Mouse (Mus musculus) embryo, embryonic 9.5 days (tissue): ENCODE results near the gene Gde1.

Source experiments
- DNase-seq: peaks from one replicate; pipeline ENCODE4 v3.0.0-alpha.2; 2017; ENCODE audit errors: extremely low spot score

Gde1 gene

DNA sequence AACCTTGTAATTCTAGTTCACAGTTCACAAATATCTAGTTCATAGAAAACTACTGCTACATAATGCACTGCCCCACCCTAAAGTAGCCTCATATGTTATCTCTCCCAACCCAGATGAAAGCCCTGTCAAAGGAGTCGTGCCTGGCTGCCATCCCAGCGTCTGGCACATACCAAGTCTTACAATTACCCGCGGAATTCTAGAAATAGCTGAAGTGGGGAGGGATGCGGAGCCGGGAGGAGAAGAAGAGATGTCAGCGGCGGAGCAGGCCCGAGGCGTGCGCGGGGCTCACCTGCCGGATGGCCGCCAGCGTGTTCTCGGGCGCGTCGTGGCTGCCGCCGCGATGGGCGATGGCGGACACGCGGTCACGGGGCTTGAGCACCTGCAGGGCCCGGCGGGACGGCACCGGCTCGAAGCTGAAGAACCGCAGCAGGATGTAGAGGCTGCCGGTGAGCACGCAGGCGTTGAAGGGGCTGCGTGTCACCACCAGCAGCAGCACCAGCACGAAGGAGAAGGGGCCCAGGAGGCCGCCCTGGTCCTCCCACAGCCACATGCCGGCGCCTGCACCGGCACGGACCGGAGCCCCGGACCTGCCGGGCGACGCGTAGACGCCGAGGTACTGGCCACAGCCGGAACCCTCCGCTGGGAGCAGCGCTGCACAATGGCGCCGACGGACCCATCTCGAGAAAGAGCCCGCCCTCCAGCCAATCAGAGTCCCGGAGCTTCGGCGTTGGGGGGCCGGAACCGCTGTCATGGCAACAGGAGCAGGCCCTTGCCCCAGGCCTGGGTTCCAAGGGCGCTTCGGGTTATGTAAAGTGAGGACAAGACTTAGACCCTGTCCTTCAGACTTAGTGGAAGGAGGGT, at the start of gene Gde1:
Gene Gde1 (minus strand): TSS at position 678 of the 861 bp plus-strand sequence.
- peak; percentile 93 for DNase-seq

DNA sequence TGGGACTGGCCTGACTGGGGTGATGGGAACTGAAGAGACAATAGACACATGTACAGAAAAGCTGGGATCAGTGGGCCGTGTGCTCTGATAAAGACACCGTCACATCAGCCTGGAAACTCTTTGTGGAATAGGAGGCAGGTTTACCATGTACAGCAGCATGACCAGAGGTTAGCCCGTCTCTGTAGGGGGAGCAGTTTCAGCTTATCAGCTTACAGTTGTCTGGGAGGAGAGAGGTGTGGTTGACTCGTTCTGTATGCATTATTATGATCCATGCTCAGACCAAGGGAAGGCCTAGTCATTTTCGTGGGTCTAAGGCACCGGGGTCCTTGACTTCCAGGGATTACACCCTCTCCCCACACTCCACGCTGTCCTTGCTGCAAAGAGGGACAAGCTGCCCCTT, 46.0 kb upstream of the Gde1 start:
- no peak for DNase-seq

DNA sequence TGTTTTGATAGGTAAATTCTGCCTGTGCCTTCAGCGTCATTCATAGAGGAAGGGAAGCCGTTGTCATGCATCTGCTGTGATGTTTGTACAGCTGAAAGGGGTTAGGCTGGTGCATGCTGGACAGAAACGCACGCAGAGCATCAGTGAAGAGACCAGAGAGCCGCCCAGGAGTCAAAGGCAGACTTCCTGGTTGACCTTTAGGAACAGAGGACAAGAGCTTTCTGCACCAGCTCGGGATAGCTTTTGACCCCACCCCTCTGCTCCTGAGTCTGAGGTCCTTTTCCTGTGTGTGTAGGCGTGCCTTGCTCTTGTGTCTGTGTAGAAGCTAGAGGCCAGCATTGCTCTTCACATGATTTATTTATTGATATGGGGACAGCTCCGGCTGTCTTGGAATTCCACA, 44.1 kb upstream of the Gde1 start:
- DNase-seq = no peak

DNA sequence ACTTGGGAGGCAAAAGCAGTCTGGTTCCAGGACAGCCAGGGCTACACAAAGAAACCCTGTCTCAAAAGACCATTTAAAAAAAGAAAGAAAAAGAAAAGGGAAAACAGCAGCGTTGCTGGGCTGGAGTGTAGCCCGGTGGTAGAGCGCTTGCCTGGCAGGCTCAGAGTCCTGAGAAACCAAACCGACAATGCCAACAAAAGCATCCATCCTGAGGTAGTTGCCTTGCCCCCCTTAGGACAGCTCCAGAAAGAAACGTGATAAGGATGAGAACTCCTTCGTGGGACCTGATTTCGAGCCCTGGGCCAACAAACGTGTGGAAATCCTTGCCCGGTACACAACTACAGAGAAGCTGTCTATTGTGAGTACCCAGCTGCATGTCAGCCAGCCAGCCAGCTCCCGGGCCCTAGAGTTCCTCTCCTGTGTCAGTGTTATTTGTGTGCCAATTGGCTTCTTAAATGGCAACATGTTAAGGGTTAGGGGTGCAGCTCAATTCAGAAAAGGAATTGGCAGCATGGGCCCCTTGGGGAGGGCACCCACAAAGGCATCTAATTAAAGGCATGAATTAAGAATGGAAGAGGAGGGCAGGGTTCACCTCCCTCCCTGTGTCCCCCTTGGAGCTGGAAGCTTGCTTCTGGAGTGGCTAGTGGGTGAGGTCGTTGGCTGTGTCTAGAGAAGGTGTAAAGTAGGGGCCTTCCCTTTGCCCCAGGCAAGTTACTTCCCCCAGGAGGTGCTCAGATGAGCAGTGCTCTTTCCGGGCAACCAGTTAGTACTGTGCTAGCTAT, 42.5 kb upstream of the Gde1 start:
- no peak for DNase-seq

DNA sequence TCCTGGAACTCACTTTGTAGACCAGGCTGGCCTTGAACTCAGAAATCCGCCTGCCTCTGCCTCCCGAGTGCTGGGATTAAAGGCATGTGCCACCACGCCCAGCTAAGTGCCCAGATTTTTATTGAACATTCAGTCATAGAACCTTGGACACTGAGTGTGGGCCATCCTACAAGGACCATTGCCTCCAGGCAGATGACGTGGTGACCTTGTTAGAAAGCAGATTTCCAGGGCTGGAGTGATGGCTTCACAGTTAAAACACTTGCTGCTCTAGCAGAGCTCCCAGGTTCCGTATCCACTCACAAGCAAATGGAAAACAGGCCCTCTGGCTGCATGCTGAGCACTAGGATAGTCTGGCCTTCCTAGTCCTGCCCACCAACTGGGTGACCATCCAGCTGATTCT, 39.2 kb upstream of the Gde1 start:
- no peak for DNase-seq

DNA sequence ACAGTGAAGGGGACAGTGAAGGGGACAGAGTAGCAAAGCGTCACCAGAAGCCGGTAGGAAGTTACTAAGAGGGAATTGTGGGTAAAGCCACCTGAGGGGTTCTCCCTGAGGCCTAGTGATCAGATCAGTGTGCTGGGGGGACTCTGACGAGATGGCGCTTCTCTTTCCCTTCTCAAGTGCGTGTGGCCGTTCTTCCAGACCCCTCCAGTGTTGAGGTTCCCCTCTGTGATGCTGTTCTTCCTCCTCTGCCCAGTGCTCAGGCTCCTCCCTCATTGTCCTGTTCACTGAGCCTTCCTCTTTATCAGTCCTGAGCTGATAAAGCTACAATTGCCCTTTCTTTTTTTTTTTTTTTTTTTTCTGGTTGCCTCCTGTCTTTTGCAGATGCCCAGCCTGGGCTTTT, 36.7 kb upstream of the Gde1 start:
- DNase-seq = no peak

DNA sequence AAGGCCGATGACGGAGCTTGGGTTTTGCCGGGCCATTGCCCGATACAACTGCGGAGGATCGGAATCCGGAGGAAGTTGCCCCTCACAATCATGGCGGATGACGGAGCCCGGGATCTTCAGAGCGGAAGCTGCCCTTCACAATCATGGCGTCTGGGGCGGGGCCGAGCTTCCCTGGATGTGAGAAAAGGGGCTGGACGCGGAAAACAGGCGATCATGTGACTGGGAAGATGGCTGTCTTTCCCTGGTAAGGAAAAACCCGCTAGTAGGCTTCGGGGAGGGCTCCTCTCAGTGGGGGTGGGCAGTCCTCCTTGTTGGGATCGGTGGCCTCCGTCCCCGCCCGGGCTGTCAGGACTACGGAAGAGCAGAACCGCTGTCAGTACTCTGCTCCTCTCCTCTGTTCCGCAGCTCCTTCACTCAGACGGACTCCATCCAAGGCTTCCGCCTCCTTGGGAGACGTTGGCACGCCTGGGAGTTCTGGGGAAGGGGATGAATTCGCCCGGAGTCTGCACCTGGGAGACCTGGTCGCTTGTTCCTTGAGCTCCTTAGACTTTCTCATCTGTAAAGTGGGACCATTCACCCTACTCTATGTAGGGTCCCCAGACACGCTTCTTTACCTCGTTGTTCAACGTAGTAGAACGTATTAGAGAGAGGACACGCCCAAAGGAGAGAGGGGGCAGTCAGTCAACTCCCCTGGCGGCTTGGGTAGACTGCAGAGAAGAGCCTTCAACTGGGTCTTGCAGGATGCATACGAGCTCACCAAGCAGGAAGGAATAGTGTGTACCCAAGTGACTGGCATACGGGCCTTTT, 35.2 kb upstream of the Gde1 start:
- peak; percentile 93 for DNase-seq

DNA sequence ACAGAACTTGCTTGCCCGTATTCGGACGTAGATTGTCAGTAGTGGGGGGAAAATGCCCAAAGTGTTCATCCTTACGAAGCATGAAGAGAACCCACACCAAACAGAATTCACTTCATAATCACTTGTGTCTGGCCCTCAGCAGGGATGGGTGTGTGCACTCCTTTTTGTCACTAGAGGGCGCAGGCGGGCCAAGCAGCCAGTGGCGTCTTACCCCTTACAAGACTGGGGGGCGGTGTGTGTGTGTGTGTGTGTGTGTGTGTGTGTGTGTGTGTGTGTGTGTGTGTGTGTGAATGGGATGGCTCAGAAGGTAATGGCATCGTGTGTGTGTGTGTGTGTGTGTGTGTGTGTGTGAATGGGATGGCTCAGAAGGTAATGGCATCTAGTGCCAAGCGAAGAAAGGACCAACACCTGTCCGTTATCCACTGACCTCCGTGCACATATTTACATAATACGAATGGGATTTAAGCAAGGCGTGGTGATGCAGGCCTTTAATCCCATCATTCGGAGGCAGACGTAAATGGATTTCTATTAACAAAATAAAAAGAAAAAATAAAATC, 34.5 kb upstream of the Gde1 start, which contains the start of gene Vps35l:
Gene Vps35l (plus strand): TSS at position 252 of the 557 bp plus-strand sequence.
- DNase-seq = peak; percentile 84

DNA sequence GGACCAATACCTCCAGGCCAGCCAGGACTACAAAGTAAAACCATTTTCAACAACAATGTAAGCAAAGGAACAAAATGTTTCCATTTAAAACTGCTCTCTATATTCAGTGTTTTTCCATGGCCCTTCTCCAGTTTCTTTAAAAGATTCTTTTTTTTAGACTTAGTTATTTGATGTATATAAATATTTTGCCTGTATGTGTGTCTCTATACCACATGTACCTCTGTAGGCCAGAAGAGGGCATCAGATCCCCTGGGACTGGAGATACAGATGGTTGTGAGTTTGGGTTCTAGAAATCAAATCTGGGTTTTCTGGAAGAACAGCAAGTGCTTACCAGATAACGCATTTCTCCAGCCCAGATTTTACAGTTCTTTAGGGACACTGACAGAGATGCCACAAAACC, 33.2 kb upstream of the Gde1 start:
- no peak for DNase-seq

DNA sequence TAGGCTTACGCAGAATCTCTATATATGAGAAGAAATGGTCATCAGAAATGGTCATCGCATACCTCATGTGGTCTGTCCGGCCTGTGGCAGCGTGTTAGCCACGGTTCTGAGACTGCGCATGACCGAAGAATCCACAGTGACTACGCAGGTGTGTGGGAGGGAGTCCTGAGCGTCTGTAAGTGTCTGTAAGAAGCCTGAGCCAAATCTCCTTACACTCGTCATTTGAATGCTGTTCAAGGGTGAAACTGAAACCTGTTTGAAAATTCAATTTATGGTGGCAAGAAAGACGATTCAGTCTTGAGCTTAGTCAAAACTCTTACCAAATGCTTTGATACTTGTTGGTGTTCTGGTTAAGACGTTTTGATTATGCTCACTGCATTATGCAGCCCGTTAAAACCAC, 27.6 kb upstream of the Gde1 start:
- DNase-seq = no peak

DNA sequence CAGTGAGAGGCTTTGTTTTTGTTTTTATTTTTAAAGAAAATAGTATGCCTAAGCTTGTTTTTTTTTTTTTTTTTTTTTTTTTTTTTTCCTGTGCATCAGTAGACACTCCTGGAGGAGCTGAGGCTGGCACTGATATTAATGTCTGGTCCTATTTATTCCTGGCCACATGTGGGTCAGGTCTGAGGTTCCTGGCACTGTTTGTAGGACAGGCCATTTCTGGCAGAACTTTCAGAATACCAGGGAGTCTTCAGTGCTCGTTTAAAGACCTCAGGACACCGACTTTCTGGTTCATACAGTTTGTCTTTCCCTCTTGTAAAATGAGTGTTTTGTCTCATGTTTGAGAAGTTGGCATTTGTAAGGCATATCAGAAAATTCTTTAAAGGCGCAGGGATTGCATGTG, 26.2 kb upstream of the Gde1 start:
- DNase-seq = no peak

DNA sequence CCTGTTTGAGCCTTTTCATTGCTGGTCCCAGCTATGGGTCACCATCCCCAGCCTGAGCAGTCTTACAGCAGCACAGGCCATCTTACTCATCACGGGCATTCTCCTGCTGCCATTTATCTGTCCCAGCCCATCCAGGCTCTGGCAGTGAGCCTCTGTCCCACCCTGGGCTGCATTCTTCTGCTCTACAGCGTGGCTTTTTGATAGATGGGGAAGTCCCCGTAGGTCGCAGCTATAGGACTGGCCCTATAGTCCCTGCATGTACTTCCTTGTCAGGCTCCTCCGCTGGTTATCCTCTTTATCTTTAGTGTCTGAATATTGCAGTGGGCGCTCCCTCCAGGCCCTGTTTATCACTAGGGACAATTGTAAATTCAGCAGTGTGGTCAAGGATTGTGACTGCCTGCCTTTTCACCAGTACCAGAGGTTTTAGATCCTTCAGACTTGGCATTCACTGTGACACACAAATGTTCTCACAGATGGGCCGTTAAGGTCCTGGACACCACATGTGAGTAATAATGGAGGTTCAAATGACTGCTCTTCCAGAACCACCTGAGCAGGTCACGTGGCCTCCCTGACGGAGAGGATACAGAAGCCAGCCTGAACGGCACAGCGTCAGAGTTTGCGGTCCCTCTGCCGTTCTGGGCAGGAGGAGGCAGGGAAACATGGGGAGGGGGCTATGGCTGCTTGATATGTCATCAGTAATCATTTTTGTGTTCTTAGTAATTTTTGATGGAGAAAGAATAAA, 23.4 kb upstream of the Gde1 start:
- no peak for DNase-seq

DNA sequence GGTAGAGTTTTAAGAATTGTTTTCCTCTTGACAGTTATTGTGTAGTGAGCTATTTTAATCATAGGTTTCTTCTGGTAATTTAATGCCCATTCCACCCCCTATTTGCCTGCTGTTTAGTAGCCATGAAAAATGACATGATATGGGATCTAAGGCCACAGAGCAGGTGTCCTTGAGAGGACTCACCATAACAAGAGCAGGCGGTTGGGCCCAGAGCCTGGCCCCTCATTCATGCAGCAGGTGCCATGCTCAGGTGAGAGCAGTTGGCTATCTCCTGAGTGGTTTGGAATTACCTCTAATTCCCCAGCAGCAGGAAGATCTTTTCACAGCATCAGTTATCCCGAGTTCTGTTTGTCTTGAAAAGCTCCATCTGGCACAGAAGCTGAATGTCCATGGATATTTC, 19.9 kb upstream of the Gde1 start:
- DNase-seq = no peak

DNA sequence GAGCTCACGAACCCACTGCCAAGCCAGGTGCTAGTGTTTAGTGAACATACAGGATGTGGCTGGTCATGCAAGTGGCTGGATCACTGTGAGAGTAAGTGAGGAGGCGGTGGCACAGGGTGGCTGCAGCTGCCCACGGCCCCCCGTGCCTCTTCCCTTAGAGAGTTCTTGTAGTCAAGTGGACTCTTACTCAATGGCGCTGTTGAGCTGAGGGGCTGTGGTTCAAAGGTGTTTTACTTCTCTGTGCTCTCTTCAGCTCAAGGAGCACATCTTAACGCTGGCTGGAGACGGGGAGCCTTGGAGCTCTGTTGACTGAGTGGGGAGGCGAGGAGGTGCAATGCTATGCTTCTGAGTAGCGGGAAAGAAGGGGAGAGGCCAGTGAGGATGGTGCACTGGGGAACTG, 18.3 kb upstream of the Gde1 start:
- DNase-seq = no peak

DNA sequence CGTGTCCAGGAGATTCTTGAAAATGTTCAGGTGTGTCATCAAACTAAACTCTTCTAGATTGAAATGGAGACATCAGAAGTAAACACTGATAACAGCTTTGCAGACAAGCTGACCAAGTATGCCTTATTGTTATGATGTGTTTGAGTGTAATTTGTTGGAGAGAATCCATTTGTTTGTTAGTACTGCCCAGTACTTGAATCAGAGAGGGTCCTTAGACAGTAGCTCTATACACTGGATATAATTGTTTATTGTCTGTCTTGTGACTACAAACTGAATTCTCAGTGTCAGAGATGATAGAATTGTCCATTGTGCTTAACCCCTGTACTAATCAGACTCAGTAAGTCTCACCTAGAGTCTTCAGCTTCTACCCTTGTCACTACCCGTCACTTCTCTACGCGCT, 12.5 kb upstream of the Gde1 start:
- no peak for DNase-seq

DNA sequence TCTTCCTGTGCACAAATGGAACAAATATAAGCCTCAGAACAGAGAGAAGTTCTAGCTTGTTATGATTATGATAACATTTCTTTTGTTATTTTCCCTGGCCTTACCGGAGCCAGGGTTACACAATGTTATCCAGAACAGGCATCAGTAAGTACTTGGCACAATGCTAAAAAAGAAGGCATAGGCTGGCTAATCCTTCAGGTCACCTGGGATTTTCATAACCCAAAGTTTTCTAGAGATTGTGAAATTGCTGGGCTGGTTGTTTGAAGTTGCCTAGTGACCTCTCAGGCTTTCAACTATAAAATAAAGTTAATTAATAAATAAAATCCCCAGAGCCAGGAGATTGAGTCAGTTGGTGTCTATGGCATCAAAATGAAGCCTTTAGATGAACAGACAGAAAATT, 9.3 kb upstream of the Gde1 start:
- no peak for DNase-seq

DNA sequence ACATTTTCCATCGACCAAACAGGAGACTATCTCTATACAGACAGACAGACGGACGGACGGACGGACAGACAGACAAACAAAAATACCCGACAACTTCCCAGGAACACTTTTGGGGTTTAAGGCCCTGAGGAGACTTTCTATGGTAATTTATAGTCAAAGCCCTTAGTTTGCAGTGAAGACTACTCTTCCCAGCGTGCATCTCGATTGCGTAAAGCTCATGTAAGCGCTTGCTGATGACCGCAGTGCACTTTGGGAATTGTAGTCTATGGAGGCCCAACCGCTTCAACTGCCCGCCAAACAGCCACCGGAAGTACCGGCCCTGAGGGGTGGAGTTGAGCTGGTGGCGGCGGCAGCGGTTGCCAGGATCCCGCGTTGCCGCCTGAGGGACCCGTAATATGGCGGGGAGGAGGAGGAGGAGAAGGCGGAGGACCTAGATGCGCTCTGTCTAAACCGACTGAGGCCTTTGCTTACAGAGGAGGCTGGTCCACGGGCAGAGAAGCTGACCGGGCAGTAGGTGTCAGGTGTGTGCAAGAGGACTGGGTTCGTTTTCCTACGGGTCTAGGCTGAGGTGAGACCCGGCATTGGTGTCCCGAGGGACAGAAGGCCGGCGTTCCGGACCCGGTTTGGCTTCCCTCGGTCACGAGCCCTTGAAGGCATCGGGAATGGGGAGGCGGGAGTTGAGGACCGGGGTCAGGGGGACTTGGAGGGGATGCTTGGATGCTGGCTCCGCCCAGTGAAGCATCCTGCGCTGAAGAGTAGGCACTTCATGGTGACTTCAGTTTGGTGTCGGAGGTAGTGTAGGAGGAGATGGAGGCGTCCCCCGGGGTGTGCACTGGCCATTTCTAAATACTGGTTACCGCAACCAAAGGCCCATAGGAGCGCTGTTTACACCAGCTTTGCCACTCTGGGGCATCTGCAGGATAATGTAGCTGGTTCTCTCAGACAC, 6.9 kb upstream of the Gde1 start, which contains the start of gene Ccp110:
Gene Ccp110 (plus strand): TSS at position 325 of the 946 bp plus-strand sequence.
- DNase-seq = peak; percentile 90

DNA sequence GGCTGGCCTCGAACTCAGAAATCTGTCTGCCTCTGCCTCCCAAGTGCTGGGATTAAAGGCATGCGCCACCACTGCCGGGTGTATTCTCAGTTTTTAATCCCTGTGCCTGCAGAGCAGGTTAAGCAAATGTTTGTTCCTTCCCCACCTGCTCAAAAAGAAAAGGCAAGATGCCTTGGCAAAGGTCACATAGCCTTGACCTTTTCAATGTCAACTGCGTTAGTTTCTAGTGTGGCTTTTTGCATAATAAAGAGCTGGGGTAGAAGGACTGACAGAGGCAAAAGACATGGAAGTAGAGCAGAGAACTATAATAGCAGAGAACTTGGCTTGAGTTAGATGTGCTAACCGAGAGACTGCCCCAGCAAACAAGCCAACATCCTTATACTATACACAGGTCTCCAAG, 5.2 kb upstream of the Gde1 start:
- DNase-seq = no peak

DNA sequence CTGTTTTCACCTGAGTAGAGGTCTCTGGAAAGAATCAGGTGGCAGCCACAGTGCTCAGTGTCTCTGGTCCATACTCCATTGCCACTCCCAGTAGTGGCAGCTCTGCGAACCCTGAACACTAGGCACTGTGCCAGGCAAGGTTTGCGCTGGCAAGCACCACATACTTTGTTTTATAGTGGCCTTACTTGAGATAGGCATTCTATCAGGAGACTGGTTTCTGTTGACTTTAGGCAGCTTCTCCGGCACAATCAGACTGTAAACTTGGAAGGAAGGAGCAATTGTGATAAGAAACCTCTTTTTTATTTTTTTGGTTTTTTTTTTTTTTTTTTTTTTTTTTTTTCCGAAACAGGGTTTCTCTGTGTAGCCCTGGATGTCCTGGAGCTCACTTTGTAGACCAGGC, 2.4 kb upstream of the Gde1 start:
- no peak for DNase-seq

DNA sequence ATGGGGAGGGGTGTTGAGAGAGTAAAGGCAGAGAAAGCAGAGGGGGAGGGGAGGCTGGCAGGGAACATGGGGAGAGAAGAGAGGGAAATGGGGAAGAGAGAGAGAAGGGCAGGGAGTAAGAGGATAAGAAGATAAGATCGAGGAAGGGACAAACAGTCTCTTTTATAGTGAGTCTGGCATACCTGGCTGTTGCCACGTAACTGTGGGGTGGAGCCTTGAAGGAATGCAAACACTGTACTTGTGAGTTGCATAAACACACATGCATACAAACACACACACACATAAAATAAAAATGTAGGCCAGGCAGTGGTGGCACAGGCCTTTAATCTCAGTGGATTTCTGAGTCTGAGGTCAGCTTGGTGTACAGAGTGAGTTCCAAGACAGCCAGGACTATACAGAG, 1.6 kb upstream of the Gde1 start:
- DNase-seq = no peak
